Mouse (Mus musculus): ENCODE measurements around the gene Ceacam18.
"Not testable (repeated sequence)": the region's sequence is repeated elsewhere in the genome, so short reads cannot be mapped to it uniquely, and the experiment has no call there.

The Ceacam18 gene

DNA sequence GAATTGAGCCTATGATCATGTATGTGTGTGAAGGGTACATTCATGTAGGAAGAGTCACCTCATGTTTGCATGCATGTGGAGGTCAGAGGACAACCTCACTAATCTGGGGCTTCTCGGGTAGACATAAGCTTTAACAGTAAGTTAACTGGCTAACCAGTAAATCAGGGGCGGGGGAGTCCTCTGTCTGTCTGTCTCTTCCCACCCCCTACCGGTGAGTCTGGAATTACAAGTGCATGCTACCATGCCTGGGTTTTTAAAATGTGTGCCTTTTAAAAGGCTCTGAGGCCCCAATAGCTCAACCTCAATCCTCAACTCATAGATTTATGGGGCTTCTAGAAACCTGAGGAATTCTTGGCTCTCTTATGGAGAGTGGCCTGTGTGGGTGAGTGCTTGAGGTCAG, 34.1 kb downstream of the Ceacam18 start:
- peak in 1 of 2 experiments; percentile 30 for DNase-seq

DNA sequence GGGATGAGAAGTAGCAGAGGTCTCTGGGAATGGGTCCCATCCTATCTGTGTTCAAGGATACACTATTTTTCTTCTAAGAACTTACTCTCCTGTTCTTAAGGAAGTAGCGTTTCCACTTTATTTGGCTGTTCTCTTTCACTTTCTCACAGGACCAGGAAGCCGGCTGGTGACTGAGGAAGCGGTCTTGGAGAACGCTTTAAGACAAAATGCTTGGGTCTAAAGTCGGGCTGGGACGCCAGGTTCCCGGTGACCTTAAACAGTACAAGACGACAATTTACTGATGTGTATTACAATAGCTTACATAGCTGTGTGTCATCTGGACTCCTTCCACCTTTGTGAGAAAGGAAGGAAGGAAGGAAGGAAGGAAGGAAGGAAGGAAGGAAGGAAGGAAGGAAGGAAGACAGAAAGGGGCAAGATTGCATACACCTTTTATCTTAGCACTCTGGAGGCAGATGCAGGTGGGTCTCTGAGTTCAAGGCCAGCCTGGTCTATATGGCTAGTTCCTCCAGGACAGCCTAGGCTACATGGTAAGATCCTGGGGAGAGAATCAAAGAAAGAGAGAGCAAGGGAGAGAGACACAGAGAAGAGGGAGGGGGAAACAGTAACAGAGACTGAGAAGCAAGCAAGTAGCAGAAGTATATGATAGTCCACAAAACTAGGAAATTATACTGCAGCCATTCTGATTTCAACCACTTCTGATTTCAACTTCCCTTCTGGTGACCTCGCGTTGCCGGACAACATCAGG, 36.7 kb downstream of the Ceacam18 start:
- no peak for DNase-seq

DNA sequence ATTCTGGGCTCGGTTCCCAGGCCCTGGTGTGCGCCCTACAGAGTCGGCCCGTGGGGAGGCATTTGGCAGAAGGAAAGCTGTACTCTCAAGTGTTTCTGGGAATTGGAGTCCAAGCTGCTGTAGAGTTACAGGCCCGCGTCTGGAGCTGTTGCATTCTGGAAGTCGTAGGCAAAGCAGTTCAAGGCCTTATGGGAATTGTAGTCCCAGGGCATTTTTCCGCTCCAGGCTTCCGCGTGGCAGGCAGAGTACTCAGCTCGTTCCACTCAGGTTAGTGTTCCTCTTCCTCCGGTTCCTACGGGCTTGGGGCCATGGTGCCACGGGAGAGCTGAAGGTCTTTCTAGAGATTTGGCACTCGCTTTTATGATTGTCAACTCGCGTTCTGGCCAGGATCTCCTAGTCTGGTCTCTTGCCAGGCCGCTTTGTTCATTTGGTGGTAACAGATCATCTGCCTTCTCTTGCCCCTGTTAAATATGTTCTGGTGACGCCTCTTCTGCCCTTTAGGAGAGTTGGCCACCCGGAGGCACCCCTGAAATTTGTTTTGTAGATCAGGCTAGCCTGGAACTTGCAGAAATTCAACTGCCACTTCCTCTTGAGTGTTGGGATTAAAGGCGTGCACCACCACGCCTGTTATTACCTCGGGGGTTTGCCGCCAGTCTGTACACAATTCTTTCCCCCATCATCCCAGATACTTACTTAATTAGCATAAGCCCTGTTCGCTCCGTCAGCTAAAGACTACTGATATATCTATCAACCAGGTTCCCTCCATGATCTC, 37.5 kb downstream of the Ceacam18 start, which contains the start of gene Ctu1:
Gene Ctu1, plus strand, starts transcription at position 208 of the 772 bp plus-strand sequence.
- peak; percentile 72 to 73 for DNase-seq

DNA sequence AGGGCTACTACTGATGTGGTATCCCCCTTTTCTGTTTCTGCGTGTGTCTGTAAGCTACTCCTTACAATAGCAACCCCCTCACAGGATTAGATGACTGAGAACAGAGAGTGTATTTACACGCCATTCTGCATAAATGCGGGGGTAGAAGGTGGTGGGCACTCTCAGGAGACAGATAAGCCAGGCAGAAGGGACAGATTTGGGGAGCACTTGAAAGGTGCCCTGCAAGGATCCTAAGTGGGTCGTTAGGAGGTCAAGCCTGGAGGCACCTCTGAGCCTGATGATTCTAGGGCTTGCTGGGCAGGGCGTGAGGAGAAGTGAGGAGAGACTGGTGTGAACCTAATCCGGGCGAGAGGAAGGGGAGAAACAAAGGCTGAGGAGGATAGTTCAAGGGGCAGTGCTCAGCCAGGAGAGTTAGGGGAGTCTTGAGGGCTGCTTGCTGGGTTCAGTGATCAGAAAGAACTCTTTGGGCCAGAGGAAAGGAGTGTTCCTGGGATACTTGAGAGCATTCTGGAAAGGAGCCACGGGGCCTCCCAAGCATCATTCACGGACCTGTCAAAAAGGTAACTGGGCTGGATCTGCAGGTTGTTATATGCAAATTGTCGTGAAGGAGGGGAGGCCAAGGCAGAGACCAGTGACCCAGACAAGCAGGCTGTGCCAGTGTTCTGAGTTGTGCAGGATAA, 38.2 kb downstream of the Ceacam18 start:
- no peak for DNase-seq

DNA sequence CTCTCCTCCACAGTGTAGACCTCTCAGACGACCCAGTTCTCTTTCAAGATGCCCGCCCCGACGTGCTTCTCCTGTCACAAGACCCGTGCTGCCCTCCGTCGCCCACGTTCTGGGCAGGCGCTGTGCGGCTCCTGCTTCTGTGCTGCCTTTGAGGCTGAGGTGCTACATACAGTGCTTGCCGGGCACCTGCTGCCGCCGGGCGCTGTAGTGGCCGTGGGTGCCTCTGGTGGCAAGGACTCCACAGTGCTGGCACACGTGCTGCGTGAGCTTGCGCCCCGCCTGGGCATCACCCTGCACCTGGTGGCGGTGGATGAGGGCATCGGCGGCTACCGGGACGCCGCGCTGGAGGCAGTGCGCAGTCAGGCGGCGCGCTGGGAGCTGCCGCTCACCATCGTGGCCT, 40.6 kb downstream of the Ceacam18 start:
- no peak for DNase-seq

DNA sequence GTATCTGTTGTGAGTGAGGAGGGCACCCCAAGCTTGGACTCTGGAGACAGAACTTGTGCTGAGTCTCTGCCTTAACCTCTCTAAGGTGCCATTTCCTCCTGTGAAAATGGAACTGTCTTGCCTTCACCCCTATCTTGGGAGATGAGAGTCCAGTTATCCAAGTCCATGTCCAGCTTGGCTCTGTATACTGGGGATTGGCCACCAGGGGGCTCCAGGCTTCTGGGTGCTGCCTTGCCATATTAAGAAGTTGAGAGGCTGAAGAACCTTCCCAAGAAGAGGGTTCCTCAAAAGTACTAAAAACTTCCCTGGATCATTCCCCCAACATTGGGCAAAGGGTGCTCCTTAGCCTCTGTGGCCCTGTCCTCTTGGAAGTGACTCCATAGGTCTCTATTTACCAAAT, 44.0 kb downstream of the Ceacam18 start:
- peak in 1 of 2 experiments; percentile 48 for DNase-seq

DNA sequence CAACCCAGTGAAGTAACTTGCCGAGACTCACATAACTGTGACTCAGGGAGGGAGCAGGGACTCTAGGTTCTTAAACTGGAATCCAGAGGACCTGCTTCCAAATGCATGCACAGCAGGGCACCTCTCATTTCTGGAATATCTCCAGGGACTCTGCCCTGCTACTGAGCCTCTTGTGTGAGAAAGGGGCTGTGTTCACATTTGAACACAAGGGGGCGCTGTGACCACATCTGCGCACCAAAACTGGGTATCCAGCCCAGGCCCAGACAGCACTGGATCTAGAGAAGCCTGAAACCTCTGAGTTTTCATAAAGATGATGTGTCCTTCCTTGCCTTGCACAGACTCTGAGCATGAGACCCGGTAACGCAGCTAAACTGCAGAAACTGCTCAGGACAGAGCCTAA, 46.5 kb downstream of the Ceacam18 start:
- DNase-seq, result peak in 1 of 2 experiments; percentile 54

DNA sequence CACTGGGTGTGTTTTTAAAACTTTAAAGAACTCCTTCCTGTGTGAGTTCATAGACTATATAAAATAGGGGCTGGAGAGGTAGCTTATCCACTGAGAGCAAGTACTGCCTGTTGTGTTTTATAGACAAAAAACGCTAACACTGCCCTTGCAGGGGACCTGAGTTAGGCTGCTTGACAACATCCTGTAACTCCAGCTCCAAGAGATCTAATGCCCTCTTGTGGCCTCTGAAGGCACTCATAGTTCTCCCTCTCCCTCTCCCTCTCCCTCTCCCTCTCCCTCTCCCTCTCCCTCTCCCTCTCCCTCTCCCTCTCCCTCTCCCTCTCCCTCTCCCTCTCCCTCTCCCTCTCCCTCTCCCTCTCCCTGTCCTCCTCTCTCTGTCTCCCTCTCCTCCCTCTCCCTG, 48.0 kb downstream of the Ceacam18 start:
- DNase-seq, result not testable (repeated sequence)

DNA sequence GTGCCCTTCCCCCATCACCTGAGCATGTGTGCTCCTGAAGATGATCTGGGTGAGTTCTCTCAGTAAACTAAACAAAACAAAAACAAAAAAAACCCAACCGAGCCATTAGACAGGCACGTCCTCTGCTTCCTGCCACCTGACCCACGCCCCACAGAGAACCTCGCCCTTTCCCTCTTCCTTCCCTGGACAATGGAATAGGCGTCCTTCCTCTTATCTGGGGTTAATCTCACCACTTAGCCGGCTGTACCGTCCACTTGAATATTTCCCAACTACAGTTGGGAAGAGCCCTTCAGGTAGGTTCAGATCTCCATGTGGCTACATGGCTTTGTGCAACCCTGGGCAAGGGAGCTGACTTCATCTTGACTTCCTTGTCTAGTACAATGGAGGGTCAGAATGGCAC, 50.6 kb downstream of the Ceacam18 start:
- no peak for DNase-seq

DNA sequence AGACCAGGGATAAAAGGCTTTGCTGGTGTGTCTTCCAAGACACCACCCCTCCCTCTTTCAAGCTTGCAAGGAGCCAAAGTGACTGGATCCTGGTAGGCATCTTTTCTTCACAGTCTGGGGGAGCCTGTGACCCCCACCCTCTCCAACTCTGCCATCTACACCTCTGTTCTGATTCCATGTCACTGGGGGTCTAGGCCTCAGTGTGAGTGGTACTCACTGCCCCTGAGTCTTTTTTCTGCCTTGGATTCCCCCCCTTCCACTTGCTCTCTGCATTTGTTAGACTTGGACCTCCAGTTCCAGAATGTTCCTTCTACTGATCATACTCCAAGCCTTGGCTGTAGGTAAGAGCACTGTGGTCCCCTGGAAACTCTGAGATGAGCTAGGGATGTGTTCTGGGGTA, 55.6 kb downstream of the Ceacam18 start, which contains the start of gene Klk14:
Gene Klk14, plus strand, starts transcription at position 301 of the 400 bp plus-strand sequence.
- DNase-seq, result no peak

Data from spleen, adult 18-20 months (tissue).